Mouse (Mus musculus) heart, embryonic 13.5 days (tissue): ENCODE results near the gene Gramd4. TPM values are rescaled to one million over a fixed set of nuclear protein-coding genes. Genes with fewer than 3 reads are reported as not detected.

Experiments
- ATAC-seq: fragments of 200-750 bp; cut with Nextera tagmentation; 2 replicates; pipeline ENCODE4 v1.8.0; 2017; ENCODE audit warnings: moderate TSS enrichment; ENCODE audit not compliant: insufficient number of reproducible peaks, low FRiP score, low TSS enrichment; ENCODE audit errors: extremely low read depth
- H3K27ac ChIP-seq: fragments of 300-500 bp; sonication (generic); replicated peaks from 2 replicates; pipeline ENCODE4 v1.5.1; 2015; ENCODE audit warnings: moderate library complexity, mild to moderate bottlenecking, inconsistent platforms
- H3K27me3 ChIP-seq: fragments of 300-500 bp; sonication (generic); replicated peaks from 2 replicates; pipeline ENCODE4 v1.6.1; 2015; ENCODE audit warnings: mild to moderate bottlenecking, inconsistent platforms
- H3K36me3 ChIP-seq: fragments of 300-500 bp; sonication (generic); 2 replicates; pipeline ENCODE4 v1.6.1; 2015; ENCODE audit warnings: mild to moderate bottlenecking, inconsistent platforms
- H3K4me1 ChIP-seq: fragments of 300-500 bp; sonication (generic); 2 replicates; pipeline ENCODE4 v1.6.1; 2015; ENCODE audit warnings: inconsistent platforms
- H3K4me2 ChIP-seq: fragments of 300-500 bp; sonication (generic); 2 replicates; pipeline ENCODE4 v1.6.1; 2015; ENCODE audit warnings: inconsistent platforms, mild to moderate bottlenecking, moderate library complexity
- H3K4me3 ChIP-seq: fragments of 300-500 bp; sonication (generic); 2 replicates; pipeline ENCODE4 v1.5.1; 2015; ENCODE audit warnings: moderate library complexity, mild to moderate bottlenecking, inconsistent platforms
- H3K9ac ChIP-seq: fragments of 300-500 bp; sonication (generic); 2 replicates; pipeline ENCODE4 v1.6.1; 2015; ENCODE audit warnings: inconsistent platforms, mild to moderate bottlenecking, moderate library complexity
- H3K9me3 ChIP-seq: fragments of 300-500 bp; sonication (generic); 2 replicates; pipeline ENCODE4 v1.6.1; 2016; ENCODE audit warnings: inconsistent platforms
- WGBS: fragments of 180-500 bp; shearing (Covaris S2); methylation state at CpG from one replicate; pipeline ENCODE4 v1.1.7; 2015; ENCODE audit warnings: mixed read lengths; 5-methylcytosine and 5-hydroxymethylcytosine counted together
- polyA plus RNA-seq: library from polyadenylated mRNA; unstranded; fragments of >200 nt; fragmentation: Nextera tagmentation; extraction: Ambion mirVana; gene quantifications from 2 replicates; pipeline ENCODE4 v1.2.1, GENCODE M21; 2015

The Gramd4 gene
- polyA plus RNA-seq, 1 experiment from 2014 or later: 11.9 TPM

GRCm38 (mm10) chr15:86185689-86186569 lies 128.4 kb downstream of the Gramd4 start, which contains the start of gene Cerk:
Gene Cerk (minus strand): TSS chr15:86186141.
- peak within 1 kb of the TSS; percentile 96 for H3K9ac ChIP-seq
- WGBS: 2% methylated on average over 43 of the region's 43 CpGs
- H3K4me3 ChIP-seq: peak within 1 kb of the TSS; percentile 87
- no peaks in the 10 kb centered on the region for H3K9me3 ChIP-seq
- peak within 1 kb of the TSS; percentile 96 for H3K27ac ChIP-seq
- H3K27me3 ChIP-seq: peaks cover 8% of the 10 kb centered on the region; the same call in 1 of the 2 replicates
- peaks cover 62% of the 10 kb centered on the region for H3K4me1 ChIP-seq
- ATAC-seq: peak; percentile 56; the same call in 1 of the 2 replicates
- no peaks in the 10 kb centered on the region for H3K36me3 ChIP-seq
- H3K4me2 ChIP-seq: peak within 1 kb of the TSS; percentile 85

- ATAC-seq: no peak
- Histone ChIP-seq H3K9me3 (no peaks in the 10 kb centered on the region), H3K4me1 (peaks cover 57% of the 10 kb centered on the region), H3K27ac (0 out of 2 replicates have a peak overlapping the region, but pooled peaks have one; percentile 96), H3K4me3 (peak overlapping the region; percentile 87; the same call in 1 of the 2 replicates), H3K9ac (peak overlapping the region; percentile 96; the same call in 1 of the 2 replicates), H3K4me2 (peak overlapping the region; percentile 85), H3K27me3 (peaks cover 8% of the 10 kb centered on the region; the same call in 1 of the 2 replicates), H3K36me3 (no peaks in the 10 kb centered on the region)
- WGBS: 48% methylated on average over 3 of the region's 3 CpGs
Observed at GRCm38 (mm10) chr15:86186686-86187085, 129.2 kb downstream of the Gramd4 start.

Other genes starting within 250 kb of the Gramd4 start
- 46.1 and 48.2 TPM in 2 replicates for gene Cdpf1, start 246.0 kb upstream of the Gramd4 start, polyA plus RNA-seq
- gene Pkdrej, start 236.0 kb upstream of the Gramd4 start, polyA plus RNA-seq: 0.13 and 0.19 TPM in 2 replicates
- gene Ttc38, start 225.4 kb upstream of the Gramd4 start, polyA plus RNA-seq: 3.1 and 4.2 TPM in 2 replicates
- gene Gtse1, start 197.9 kb upstream of the Gramd4 start, polyA plus RNA-seq: 23.7 and 25.3 TPM in 2 replicates
- gene Trmu, start 178.4 kb upstream of the Gramd4 start, polyA plus RNA-seq: 25.9 and 31.6 TPM in 2 replicates
- 1.3 and 1.4 TPM in 2 replicates for gene Celsr1, start 23.9 kb upstream of the Gramd4 start, polyA plus RNA-seq
- gene Cerk, start 128.4 kb downstream of the Gramd4 start, polyA plus RNA-seq: 12.4 and 13.2 TPM in 2 replicates
- gene Tbc1d22a, start 156.8 kb downstream of the Gramd4 start, polyA plus RNA-seq: 8.8 and 9.1 TPM in 2 replicates